In the genomic region with DNA sequence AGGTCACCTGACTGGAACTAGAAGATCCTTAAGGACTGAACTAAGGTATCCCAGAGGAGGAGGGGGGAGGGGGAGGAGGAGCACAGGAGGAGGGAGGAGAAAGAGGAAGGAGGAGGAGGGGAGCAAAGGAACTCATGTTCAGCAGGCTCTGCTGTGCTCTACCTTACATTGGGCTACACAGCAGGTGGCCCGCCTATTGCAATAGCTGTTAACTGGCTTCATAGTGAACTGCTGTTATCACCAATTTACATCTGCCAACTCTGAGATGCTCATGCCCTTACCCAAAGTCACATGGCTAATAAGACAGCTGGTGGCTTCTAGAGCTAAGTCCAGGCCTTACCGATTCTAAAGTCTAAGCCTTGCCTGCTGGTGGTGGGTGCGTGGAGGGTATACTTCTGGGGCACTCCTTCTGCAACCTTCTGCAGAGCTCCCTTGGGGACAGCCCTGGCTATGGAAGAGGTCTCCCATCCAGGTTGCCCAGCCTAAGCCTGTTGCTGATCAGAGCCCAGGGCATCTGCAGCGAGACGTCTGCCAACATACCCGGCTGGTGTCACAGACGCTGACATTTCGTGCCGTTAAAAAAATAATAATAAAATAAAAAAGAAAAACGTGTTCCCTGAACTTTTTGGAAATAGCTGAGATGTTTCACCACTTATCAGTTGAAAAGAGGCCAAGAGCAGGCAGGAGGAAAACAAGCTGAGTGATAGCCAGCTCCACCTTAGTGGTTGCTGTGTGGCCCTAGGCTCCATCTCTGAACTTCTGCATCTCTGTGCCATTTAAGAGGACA, we compare ENCODE assay signal across 13 mouse cellular contexts.
"Had no signal": no experiment of that assay in that cellular context is flagged by ENCODE, and none has a peak within 500 bp of the region (broad histone marks: within the 10 kb centered on the region; RNA-seq: fewer than 3 reads in every experiment).

No protein-coding gene starts in this region.

- H3K9ac ChIP-seq: kidney, embryonic 15.5 days; limb, embryonic 15.5 days; liver, embryonic 12.5 days; lung, embryonic 14.5 days; midbrain, embryonic 12.5 days; stomach, embryonic 15.5 days had no signal

- H3K4me3 ChIP-seq: kidney, embryonic 15.5 days; limb, embryonic 15.5 days; liver, embryonic 12.5 days; midbrain, embryonic 12.5 days; stomach, embryonic 15.5 days had no signal

- H3K27me3 ChIP-seq: kidney, embryonic 15.5 days; limb, embryonic 15.5 days; liver, embryonic 12.5 days; megakaryocyte, embryonic 14.5 days; stomach, embryonic 15.5 days had no signal

- H3K4me2 ChIP-seq: kidney, embryonic 15.5 days; limb, embryonic 15.5 days; liver, embryonic 12.5 days; lung, embryonic 14.5 days; midbrain, embryonic 12.5 days; stomach, embryonic 15.5 days had no signal

- DNase-seq: kidney, adult 2 months; kidney, postnatal 25 days; lung, embryonic 14.5 days; lung, postnatal 10 days; lung, postnatal 4 days; right cerebral cortex, postnatal 14 days; thymus, postnatal 36 days had no signal

- H3K27ac ChIP-seq: kidney, embryonic 15.5 days; limb, embryonic 15.5 days; liver, embryonic 12.5 days; midbrain, embryonic 12.5 days; stomach, embryonic 15.5 days had no signal

- ATAC-seq: liver, embryonic 12.5 days had no signal

- H3K9me3 ChIP-seq: kidney, embryonic 15.5 days; limb, embryonic 15.5 days; liver, embryonic 12.5 days; midbrain, embryonic 12.5 days; stomach, embryonic 15.5 days had no signal

- H3K4me1 ChIP-seq: kidney, embryonic 15.5 days; limb, embryonic 15.5 days; liver, embryonic 12.5 days; stomach, embryonic 15.5 days had no signal

- H3K36me3 ChIP-seq: kidney, embryonic 15.5 days; limb, embryonic 15.5 days; midbrain, embryonic 12.5 days; stomach, embryonic 15.5 days had no signal
